In the genomic region with DNA sequence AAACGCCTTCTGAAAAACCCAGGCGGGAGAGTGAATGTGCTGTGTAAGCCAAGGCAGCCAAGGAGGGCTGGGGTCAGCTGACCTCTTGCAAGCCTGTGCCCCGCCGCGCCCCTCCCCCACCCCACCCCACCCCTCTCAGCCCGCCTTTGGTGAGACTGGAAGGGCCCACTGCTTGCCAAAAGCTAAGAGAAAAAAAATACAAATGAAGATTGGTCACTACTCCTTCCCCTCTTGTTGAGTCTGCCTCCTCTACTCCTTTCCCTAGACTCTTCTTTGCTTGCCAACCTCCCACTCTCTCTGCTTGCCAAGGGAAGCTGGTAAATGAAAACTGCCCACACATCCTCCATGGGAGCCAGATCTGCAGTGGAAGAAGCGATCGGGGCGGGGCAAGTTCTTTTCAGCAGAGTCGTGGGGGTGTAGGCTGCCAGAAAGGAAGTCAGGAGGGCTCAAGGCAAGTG, we compare ENCODE assay signal across 8 mouse cellular contexts. TPM values are rescaled to one million over a fixed set of nuclear protein-coding genes. Genes with fewer than 3 reads are reported as not detected.
DNase-seq lines count a peak whose midpoint lies in the region; ATAC-seq lines count a peak whose summit lies in the region.
"Had no signal": no experiment of that assay in that cellular context is flagged by ENCODE, and none has a peak within 500 bp of the region (broad histone marks: within the 10 kb centered on the region; RNA-seq: fewer than 3 reads in every experiment).

No protein-coding gene starts in this region.

- H3K4me2 ChIP-seq in forebrain, embryonic 13.5 days = peak overlapping the region; percentile 40
- peak overlapping the region; percentile 37 for H3K4me2 ChIP-seq in hindbrain, embryonic 13.5 days
- H3K4me2 ChIP-seq in neural tube, embryonic 14.5 days (ENCODE audit: low read depth, low read length) = peak overlapping the region; percentile 29; the same call in 1 of the 2 replicates

- intact Hi-C loops in left cerebral cortex, postnatal 36 days (cut with DNase I) = no loop called here

- H3K27me3 ChIP-seq in forebrain, embryonic 13.5 days = no peaks in the 10 kb centered on the region
- peaks cover 5% of the 10 kb centered on the region; the same call in 1 of the 2 replicates for H3K27me3 ChIP-seq in hindbrain, embryonic 13.5 days
- no peaks in the 10 kb centered on the region for H3K27me3 ChIP-seq in neural tube, embryonic 14.5 days (ENCODE audit: control insufficient read depth, insufficient read depth, low read length)

- H3K4me1 ChIP-seq in forebrain, embryonic 13.5 days = peaks cover 13% of the 10 kb centered on the region; the same call in 1 of the 2 replicates
- peaks cover 9% of the 10 kb centered on the region; the same call in 1 of the 2 replicates for H3K4me1 ChIP-seq in hindbrain, embryonic 13.5 days (replicated peaks)
- H3K4me1 ChIP-seq in neural tube, embryonic 14.5 days (ENCODE audit: control insufficient read depth, insufficient read depth, low read length) = no peaks in the 10 kb centered on the region

- H3K36me3 ChIP-seq in forebrain, embryonic 13.5 days (ENCODE audit: poor library complexity, severe bottlenecking) = no peaks in the 10 kb centered on the region
- H3K36me3 ChIP-seq in hindbrain, embryonic 13.5 days = no peaks in the 10 kb centered on the region
- no peaks in the 10 kb centered on the region for H3K36me3 ChIP-seq in neural tube, embryonic 14.5 days (ENCODE audit: control insufficient read depth, insufficient read depth, low read length)

- no peak; the same call in none of the 2 replicates for ATAC-seq in forebrain, embryonic 13.5 days
- ATAC-seq in hindbrain, embryonic 13.5 days (ENCODE audit: low FRiP score) = peak; percentile 44
- peak; percentile 48 for ATAC-seq in neural tube, embryonic 14.5 days (ENCODE audit: low read depth)

- H3K9ac ChIP-seq in forebrain, embryonic 13.5 days = no peak overlapping the region
- no peak overlapping the region for H3K9ac ChIP-seq in hindbrain, embryonic 13.5 days
- H3K9ac ChIP-seq in neural tube, embryonic 14.5 days (replicated peaks; ENCODE audit: low read depth, low read length) = no peak overlapping the region

- 12% methylated on average over 9 of the region's 10 CpGs for WGBS in forebrain, embryonic 13.5 days
- 14% methylated on average over 10 of the region's 10 CpGs for WGBS in hindbrain, embryonic 13.5 days
- whole genome bisulfite sequencing in neural tube, embryonic 14.5 days = 15% methylated on average over 5 of the region's 10 CpGs

- peak; percentile 62 for DNase-seq in Muller cell, postnatal 12 days (ENCODE audit: inconsistent ontology term)
- peak; percentile 4 for DNase-seq in cerebellum, adult 11 months
- peak; percentile 64 to 72 for DNase-seq in left cerebral cortex, postnatal 36 days (ENCODE audit: low spot score in 2 of 2)
- no peak for DNase-seq in spleen, postnatal 14 days (ENCODE audit: low spot score in 2 of 2)

- peak overlapping the region; percentile 84 for H3K27ac ChIP-seq in forebrain, embryonic 13.5 days
- peak overlapping the region; percentile 86 for H3K27ac ChIP-seq in hindbrain, embryonic 13.5 days
- H3K27ac ChIP-seq in neural tube, embryonic 14.5 days (ENCODE audit: low read depth, low read length) = peak overlapping the region; percentile 60; the same call in 1 of the 2 replicates

- H3K9me3 ChIP-seq in forebrain, embryonic 13.5 days (replicated peaks) = no peaks in the 10 kb centered on the region
- no peaks in the 10 kb centered on the region for H3K9me3 ChIP-seq in hindbrain, embryonic 13.5 days
- H3K9me3 ChIP-seq in neural tube, embryonic 14.5 days (ENCODE audit: control insufficient read depth, low read length) = no peaks in the 10 kb centered on the region

- no peak overlapping the region for H3K4me3 ChIP-seq in forebrain, embryonic 13.5 days
- peak overlapping the region; percentile 3; the same call in 1 of the 2 replicates for H3K4me3 ChIP-seq in hindbrain, embryonic 13.5 days
- no peak overlapping the region for H3K4me3 ChIP-seq in neural tube, embryonic 14.5 days (ENCODE audit: low read depth, low read length)
- H3K4me3 ChIP-seq: erythroblast, embryonic 14.5 days had no signal

RNA-seq across cellular contexts. Expression of a gene that starts 32.0 kb away (rescaled TPM):
- 3.3 and 3.7 TPM in 2 replicates for polyA plus RNA-seq in forebrain, embryonic 13.5 days (2015; fragmentation: Nextera tagmentation; extraction: Ambion mirVana)
- 1.6 and 1.8 TPM in 2 replicates for polyA plus RNA-seq in hindbrain, embryonic 13.5 days (2015; fragmentation: Nextera tagmentation; extraction: Ambion mirVana)
- 1 to 10 TPM; 1.6 to 2.1 TPM for total RNA-seq in left cerebral cortex, postnatal 36 days (2021)
- polyA plus RNA-seq in neural tube, embryonic 14.5 days (2014; fragmentation: Nextera tagmentation; extraction: Ambion mirVana) = 2.5 and 3.8 TPM in 2 replicates
- polyA plus RNA-seq: erythroblast, embryonic 14.5 days had no signal

Comparison
In these comparisons a context has a peak if more than half of its experiments do, and no peak if none do; other contexts are left out.
1. DNase-seq: peak in Muller cell, postnatal 12 days (single experiment), cerebellum, adult 11 months (single experiment) and left cerebral cortex, postnatal 36 days (2 of 2); none in spleen, postnatal 14 days (0 of 2).
2. Peak in every context shown above with its lines, with median percentiles within 50 percentile points of each other: H3K27ac ChIP-seq and H3K4me2 ChIP-seq.